Mouse (Mus musculus) gastrocnemius, adult 18-20 months (tissue): ENCODE measurements around the gene Gm10721. TPM values are rescaled to one million over a fixed set of nuclear protein-coding genes. Genes with fewer than 3 reads are reported as not detected.
"Not testable (repeated sequence)": the region's sequence is repeated elsewhere in the genome, so short reads cannot be mapped to it uniquely, and the experiment has no call there.

Source experiments
- DNase-seq: peaks from one replicate; pipeline ENCODE4 v3.0.0; 2021; ENCODE audit warnings: low spot score
- long read RNA-seq, 2 experiments: library from polyadenylated mRNA; stranded (forward); transcript quantifications; one replicate each; pipeline ENCODE4 v2.0.0; 2021
- total RNA-seq, 2 experiments: library from RNA; stranded (reverse); gene quantifications; 2 replicates each; pipeline ENCODE4 v1.2.3; 2021

Gene Gm10721
- under 1 TPM in 1 of 2 experiments, not detected in 1; 0.48 TPM for total RNA-seq
- long read RNA-seq, experiment 1: 0 reads
- long read RNA-seq, experiment 2: 0 reads

GRCm38 (mm10) chr9:3012733-3013279 is at the start of gene Gm10721:
Gene Gm10721 (plus strand): TSS chr9:3013140.
- DNase-seq: not testable (repeated sequence)

DNA sequence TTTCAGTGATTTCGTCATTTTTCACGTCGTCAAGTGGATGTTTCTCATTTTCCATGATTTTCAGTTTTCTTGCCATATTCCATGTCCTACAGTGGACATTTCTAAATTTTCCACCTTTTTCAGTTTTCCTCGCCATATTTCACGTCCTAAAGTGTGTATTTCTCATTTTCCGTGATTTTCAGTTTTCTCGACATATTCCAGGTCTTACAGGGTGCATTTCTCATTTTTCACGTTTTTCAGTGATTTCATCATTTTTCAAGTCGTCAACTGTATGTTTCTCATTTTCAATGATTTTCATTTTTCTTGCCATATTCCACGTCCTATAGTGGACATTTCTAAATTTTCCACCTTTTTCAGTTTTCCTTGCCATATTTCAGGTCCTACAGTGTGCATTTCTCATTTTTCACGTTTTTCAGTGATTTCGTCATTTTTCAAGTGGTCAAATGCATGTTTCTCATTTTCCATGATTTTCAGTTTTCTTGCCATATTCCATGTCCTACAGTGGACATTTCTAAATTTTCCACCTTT is 12.4 kb upstream of the Gm10721 start, which contains the start of gene Gm10722:
Gene Gm10722, plus strand, starts transcription at position 478 of the 528 bp plus-strand sequence.
- peak; percentile 1 for DNase-seq

DNA sequence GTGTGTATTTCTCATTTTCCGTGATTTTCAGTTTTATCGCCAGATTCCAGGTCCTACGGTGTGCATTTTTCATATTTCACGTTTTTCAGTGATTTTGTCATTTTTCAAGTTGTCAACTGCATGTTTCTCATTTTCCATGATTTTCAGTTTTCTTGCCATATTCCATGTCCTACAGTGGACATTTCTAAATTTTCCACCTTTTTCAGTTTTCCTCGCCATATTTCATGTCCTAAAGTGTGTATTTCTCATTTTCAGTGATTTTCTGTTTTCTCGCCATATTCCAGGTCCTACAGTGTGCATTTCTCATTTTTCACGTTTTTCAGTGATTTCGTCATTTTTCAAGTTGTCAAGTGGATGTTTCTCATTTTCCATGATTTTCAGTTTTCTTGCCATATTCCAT is 11.9 kb upstream of the Gm10721 start:
- DNase-seq: peak; percentile 26

- DNase-seq: peak; percentile 100
Measured at GRCm38 (mm10) chr9:3001948-3002659, 10.8 kb upstream of the Gm10721 start.

GRCm38 (mm10) chr9:3002794-3003396 is 10.0 kb upstream of the Gm10721 start, which contains the start of gene Gm11168:
Gene Gm11168 (plus strand): TSS chr9:3003346.
- not testable (repeated sequence) for DNase-seq

- DNase-seq: not testable (repeated sequence)
Measured at GRCm38 (mm10) chr9:3006179-3006578, 6.8 kb upstream of the Gm10721 start.

GRCm38 (mm10) chr9:3006636-3007035 is 6.3 kb upstream of the Gm10721 start:
- peak; percentile 95 for DNase-seq

DNA sequence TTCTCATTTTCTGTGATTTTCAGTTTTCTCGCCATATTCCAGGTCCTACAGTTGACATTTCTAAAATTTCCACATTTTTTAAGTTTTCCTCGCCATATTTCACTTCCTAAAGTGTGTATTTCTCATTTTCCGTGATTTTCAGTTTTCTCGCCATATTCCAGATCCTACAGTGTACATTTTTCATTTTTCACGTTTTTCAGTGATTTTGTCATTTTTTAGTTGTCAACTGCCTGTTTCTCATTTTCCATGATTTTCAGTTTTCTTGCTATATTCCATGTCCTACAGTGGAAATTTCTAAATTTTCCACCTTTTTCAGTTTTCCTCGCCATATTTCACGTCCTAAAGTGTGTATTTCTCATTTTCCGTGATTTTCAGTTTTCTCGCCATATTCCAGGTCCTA is 5.7 kb upstream of the Gm10721 start:
- not testable (repeated sequence) for DNase-seq

DNA sequence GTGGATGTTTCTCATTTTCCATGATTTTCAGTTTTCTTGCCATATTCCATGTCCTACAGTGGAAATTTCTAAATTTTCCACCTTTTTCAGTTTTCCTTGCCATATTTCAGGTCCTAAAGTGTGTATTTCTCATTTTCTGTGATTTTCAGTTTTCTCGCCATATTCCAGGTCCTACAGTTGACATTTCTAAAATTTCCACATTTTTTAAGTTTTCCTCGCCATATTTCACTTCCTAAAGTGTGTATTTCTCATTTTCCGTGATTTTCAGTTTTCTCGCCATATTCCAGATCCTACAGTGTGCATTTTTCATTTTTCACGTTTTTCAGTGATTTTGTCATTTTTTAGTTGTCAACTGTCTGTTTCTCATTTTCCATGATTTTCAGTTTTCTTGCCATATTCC is 3.6 kb upstream of the Gm10721 start:
- DNase-seq: not testable (repeated sequence)

GRCm38 (mm10) chr9:3012054-3012621 is 802 bp upstream of the Gm10721 start:
- DNase-seq: not testable (repeated sequence)

DNA sequence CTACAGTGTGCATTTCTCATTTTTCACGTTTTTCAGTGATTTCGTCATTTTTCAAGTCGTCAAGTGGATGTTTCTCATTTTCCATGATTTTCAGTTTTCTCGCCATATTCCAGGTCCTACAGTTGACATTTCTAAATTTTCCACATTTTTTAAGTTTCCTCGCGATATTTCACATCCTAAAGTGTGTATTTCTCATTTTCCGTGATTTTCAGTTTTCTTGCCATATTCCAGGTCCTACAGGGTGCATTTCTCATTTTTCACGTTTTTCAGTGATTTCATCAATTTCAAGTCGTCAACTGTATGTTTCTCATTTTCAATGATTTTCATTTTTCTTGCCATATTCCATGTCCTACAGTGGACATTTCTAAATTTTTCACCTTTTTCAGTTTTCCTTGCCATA is 2.4 kb downstream of the Gm10721 start, which contains the start of gene Gm10720:
Gene Gm10720, plus strand, starts transcription at position 301 of the 400 bp plus-strand sequence.
- DNase-seq: not testable (repeated sequence)

- DNase-seq: peak; percentile 1
Measured at GRCm38 (mm10) chr9:3015896-3016295, 3.0 kb downstream of the Gm10721 start.

DNA sequence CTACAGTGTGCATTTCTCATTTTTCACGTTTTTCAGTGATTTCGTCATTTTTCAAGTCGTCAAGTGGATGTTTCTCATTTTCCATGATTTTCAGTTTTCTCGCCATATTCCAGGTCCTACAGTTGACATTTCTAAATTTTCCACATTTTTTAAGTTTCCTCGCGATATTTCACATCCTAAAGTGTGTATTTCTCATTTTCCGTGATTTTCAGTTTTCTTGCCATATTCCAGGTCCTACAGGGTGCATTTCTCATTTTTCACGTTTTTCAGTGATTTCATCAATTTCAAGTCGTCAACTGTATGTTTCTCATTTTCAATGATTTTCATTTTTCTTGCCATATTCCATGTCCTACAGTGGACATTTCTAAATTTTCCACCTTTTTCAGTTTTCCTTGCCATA is 4.2 kb downstream of the Gm10721 start, which contains the start of gene Gm10719:
Gene Gm10719, plus strand, starts transcription at position 301 of the 400 bp plus-strand sequence.
- not testable (repeated sequence) for DNase-seq

DNA sequence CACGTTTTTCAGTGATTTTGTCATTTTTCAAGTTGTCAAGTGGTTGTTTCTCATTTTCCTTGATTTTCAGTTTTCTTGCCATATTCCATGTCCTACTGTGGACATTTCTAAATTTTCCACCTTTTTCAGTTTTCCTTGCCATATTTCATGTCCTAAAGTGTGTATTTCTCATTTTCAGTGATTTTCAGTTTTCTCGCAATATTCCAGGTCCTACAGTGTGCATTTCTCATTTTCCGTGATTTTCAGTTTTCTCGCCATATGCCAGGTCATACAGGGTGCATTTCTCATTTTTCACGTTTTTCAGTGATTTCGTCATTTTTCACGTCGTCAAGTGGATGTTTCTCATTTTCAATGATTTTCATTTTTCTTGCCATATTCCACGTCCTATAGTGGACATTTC is 6.0 kb downstream of the Gm10721 start:
- not testable (repeated sequence) for DNase-seq

DNA sequence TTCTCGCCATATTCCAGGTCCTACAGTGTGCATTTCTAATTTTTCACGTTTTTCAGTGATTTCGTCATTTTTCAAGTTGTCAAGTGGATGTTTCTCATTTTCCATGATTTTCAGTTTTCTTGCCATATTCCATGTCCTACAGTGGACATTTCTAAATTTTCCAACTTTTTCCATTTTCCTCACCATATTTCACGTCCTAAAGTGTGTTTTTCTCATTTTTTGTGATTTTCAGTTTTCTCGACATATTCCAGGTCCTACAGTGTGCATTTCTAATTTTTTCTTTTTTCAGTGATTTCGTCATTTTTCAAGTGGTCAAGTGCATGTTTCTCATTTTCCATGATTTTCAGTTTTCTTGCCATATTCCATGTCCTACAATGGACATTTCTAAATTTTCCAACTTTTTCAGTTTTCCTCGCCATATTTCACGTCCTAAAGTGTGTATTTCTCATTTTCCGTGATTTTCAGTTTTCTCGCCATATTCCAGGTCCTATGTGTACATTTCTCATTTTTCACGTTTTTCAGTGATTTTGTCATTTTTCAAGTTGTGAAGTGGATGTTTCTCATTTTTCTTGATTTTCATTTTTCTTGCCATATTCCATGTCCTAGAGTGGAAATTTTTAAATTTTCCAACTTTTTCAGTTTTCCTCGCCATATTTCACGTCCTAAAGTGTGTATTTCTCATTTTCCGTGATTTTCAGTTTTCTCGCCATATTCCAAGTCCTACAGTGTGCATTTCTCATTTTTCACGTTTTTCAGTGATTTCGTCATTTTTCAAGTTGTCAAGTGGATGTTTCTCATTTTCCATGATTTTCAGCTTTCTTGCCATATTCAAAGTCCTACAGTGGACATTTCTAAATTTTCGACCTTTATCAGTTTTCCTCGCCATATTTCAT is 7.1 kb downstream of the Gm10721 start:
- DNase-seq: peak; percentile 67

GRCm38 (mm10) chr9:3022316-3023008 is 9.5 kb downstream of the Gm10721 start:
- DNase-seq: peak; percentile 82

DNA sequence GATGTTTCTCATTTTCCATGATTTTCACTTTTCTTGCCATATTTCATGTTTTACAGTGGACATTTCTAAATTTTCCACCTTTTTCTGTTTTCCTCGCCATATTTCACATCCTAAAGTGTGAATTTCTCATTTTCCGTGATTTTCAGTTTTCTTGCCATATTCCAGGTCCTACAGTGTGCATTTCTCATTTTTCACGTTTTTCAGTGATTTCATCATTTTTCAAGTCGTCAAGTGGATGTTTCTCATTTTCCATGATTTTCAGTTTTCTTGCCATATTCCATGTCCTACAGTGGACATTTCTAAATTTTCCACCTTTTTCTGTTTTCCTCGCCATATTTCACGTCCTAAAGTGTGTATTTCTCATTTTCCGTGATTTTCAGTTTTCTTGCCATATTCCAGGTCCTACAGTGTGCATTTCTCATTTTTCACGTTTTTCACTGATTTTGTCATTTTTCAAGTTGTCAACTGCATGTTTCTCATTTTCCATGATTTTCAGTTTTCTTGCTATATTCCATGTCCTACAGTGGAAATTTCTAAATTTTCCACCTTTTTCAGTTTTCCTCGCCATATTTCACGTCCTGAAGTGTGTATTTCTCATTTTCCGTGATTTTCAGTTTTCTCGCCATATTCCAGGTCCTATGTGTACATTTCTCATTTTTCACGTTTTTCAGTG is 10.5 kb downstream of the Gm10721 start, which contains the start of gene Gm10718:
Gene Gm10718, plus strand, starts transcription at position 236 of the 673 bp plus-strand sequence.
- DNase-seq: peak; percentile 17

DNA sequence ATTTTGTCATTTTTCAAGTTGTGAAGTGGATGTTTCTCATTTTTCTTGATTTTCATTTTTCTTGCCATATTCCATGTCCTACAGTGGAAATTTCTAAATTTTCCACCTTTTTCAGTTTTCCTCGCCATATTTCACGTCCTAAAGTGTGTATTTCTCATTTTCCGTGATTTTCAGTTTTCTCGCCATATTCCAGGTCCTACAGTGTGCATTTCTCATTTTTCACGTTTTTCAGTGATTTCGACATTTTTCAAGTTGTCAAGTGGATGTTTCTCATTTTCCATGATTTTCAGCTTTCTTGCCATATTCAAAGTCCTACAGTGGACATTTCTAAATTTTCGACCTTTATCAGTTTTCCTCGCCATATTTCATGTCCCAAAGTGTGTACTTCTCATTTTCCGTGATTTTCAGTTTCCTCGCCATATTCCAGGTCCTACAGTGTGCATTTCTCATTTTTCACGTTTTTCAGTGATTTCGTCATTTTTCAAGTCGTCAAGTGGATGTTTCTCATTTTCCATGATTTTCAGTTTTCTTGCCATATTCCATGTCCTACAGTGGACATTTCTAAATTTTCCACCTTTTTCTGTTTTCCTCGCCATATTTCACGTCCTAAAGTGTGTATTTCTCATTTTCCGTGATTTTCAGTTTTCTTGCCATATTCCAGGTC is 11.2 kb downstream of the Gm10721 start:
- peak; percentile 70 for DNase-seq
